Mouse (Mus musculus): ENCODE measurements around the gene Hspa2.

- TF ChIP-seq POLR2A (IDR thresholded peaks at IDR 0.05; ENCODE audit: low read depth, low read length): no peak
- TF ChIP-seq EP300 (IDR thresholded peaks at IDR 0.05; ENCODE audit: low read length): no peak
- no peak for TF ChIP-seq MAZ (IDR thresholded peaks at IDR 0.05; ENCODE audit: low read depth, low read length)
- no peak for TF ChIP-seq CTCF (conservative IDR thresholded peaks at IDR 0.05 in 1 of 2, IDR thresholded peaks at IDR 0.05 in 1 of 2; ENCODE audit: low read depth in 2 of 2, low read length in 2 of 2)
- no peak for TF ChIP-seq TCF12 (IDR thresholded peaks at IDR 0.05; ENCODE audit: low read depth, low read length)
- TF ChIP-seq ZC3H11A (IDR thresholded peaks at IDR 0.05; ENCODE audit: low read depth, low read length): no peak
- TF ChIP-seq GABPA (IDR thresholded peaks at IDR 0.05; ENCODE audit: insufficient replicate concordance, low read depth, low read length): no peak
- no peak for TF ChIP-seq USF2 (conservative IDR thresholded peaks at IDR 0.05; ENCODE audit: low read depth, low read length)
- TF ChIP-seq HCFC1 (IDR thresholded peaks at IDR 0.05; ENCODE audit: low read depth, low read length): no peak
Measured at GRCm38 (mm10) chr12:76374911-76375310, 29.1 kb upstream of the Hspa2 start.

All from CH12.LX (cell line).